Mouse (Mus musculus): ENCODE measurements around the gene Slc25a18. TPM values are rescaled to one million over a fixed set of nuclear protein-coding genes. Genes with fewer than 3 reads are reported as not detected.

Gene Slc25a18
- polyA plus RNA-seq, 1 experiment: 0.08 TPM

DNA sequence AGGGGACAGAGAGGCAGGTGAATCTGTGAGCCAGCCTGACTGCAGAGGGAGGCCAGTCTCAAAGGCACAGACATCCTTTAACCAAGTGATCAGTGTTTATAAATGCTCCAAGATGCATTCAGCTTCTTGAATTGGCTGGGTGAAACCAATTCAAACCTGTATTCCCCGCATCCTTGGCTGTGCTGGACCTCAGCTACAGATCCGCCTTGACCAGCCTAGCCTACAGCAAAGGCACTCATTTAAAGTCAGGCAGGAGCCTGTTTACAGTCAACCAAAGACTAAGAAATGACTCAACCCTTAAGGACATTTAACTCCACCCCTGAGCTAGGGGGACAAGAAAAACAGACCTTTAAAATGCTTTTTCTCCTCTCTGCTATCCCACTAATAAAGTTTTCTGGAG is 45.9 kb downstream of the Slc25a18 start:
- Histone ChIP-seq H3K4me3 (ENCODE audit: low read depth, low read length) (no peak overlapping the region), H3K4me1 (ENCODE audit: control insufficient read depth, insufficient read depth, insufficient read length, low read length) (peaks cover 3% of the 10 kb centered on the region; the same call in 1 of the 2 replicates), H3K27me3 (ENCODE audit: control insufficient read depth, insufficient read depth, low read length) (no peaks in the 10 kb centered on the region), H3K27ac (ENCODE audit: insufficient read depth, low read depth, low read length) (no peak overlapping the region), H3K36me3 (ENCODE audit: control insufficient read depth, insufficient read depth, low read length) (peaks cover 17% of the 10 kb centered on the region)
- TF ChIP-seq POLR2A (IDR thresholded peaks at IDR 0.05; ENCODE audit: low read depth, low read length): no peak
- no peak for TF ChIP-seq CTCF (IDR thresholded peaks at IDR 0.05; ENCODE audit: extremely low read depth, insufficient read length, insufficient replicate concordance, low read depth, low read length)
- WGBS: 82% methylated on average over 2 of the region's 2 CpGs

DNA sequence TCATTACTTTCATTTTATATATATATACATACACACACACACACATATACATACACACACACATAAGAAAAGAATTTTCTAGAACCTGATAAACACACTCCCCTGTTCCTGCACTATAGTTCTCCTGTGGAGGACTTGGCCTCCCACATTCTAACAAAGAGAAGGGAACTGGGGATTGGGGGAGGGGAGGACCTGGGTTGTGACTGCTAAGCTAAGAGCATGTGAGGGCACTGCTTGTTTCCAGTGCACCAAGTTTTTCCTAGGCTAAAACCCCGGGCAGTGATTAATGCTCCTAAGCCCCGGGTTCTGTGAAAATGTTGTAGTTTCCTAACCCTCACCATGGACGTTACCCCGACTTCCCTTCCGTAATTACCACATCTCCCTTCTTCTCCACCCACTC is 46.8 kb downstream of the Slc25a18 start:
- no peak for TF ChIP-seq POLR2A (IDR thresholded peaks at IDR 0.05; ENCODE audit: low read depth, low read length)
- no peak for TF ChIP-seq CTCF (IDR thresholded peaks at IDR 0.05; ENCODE audit: extremely low read depth, insufficient read length, insufficient replicate concordance, low read depth, low read length)
- no peak overlapping the region for H3K27ac ChIP-seq (ENCODE audit: insufficient read depth, low read depth, low read length)
- no peak overlapping the region for H3K4me3 ChIP-seq (ENCODE audit: low read depth, low read length)
- no peaks in the 10 kb centered on the region for H3K27me3 ChIP-seq (ENCODE audit: control insufficient read depth, insufficient read depth, low read length)
- WGBS: 74% methylated on average over 5 of the region's 5 CpGs
- peaks cover 17% of the 10 kb centered on the region for H3K36me3 ChIP-seq (ENCODE audit: control insufficient read depth, insufficient read depth, low read length)
- H3K4me1 ChIP-seq (ENCODE audit: control insufficient read depth, insufficient read depth, insufficient read length, low read length): peaks cover 3% of the 10 kb centered on the region; the same call in 1 of the 2 replicates

- peaks cover 3% of the 10 kb centered on the region; the same call in 1 of the 2 replicates for H3K4me1 ChIP-seq (ENCODE audit: control insufficient read depth, insufficient read depth, insufficient read length, low read length)
- WGBS: 71% methylated on average over 1 of the region's 1 CpGs
- peaks cover 17% of the 10 kb centered on the region for H3K36me3 ChIP-seq (ENCODE audit: control insufficient read depth, insufficient read depth, low read length)
- H3K4me3 ChIP-seq (ENCODE audit: low read depth, low read length): no peak overlapping the region
- H3K27me3 ChIP-seq (ENCODE audit: control insufficient read depth, insufficient read depth, low read length): no peaks in the 10 kb centered on the region
- no peak for TF ChIP-seq CTCF (IDR thresholded peaks at IDR 0.05; ENCODE audit: extremely low read depth, insufficient read length, insufficient replicate concordance, low read depth, low read length)
- TF ChIP-seq POLR2A (IDR thresholded peaks at IDR 0.05; ENCODE audit: low read depth, low read length): no peak
- H3K27ac ChIP-seq (ENCODE audit: insufficient read depth, low read depth, low read length): no peak overlapping the region
These were observed 47.6 kb downstream of the Slc25a18 start for GRCm38 (mm10) chr6:120820941-120821340.

GRCm38 (mm10) chr6:120821715-120822114 is 48.3 kb downstream of the Slc25a18 start:
- Histone ChIP-seq H3K27me3 (ENCODE audit: control insufficient read depth, insufficient read depth, low read length) (no peaks in the 10 kb centered on the region), H3K36me3 (ENCODE audit: control insufficient read depth, insufficient read depth, low read length) (peaks cover 17% of the 10 kb centered on the region), H3K27ac (ENCODE audit: insufficient read depth, low read depth, low read length) (no peak overlapping the region), H3K4me1 (ENCODE audit: control insufficient read depth, insufficient read depth, insufficient read length, low read length) (peaks cover 3% of the 10 kb centered on the region; the same call in 1 of the 2 replicates), H3K4me3 (ENCODE audit: low read depth, low read length) (peak overlapping the region; percentile 10; the same call in 1 of the 2 replicates)
- TF ChIP-seq POLR2A (IDR thresholded peaks at IDR 0.05; ENCODE audit: low read depth, low read length) (no peak), CTCF (IDR thresholded peaks at IDR 0.05; ENCODE audit: extremely low read depth, insufficient read length, insufficient replicate concordance, low read depth, low read length) (no peak)
- 21% methylated on average over 5 of the region's 5 CpGs for WGBS

- under 1% methylated on average over 41 of the region's 41 CpGs for WGBS
- no peaks in the 10 kb centered on the region for H3K27me3 ChIP-seq (ENCODE audit: control insufficient read depth, insufficient read depth, low read length)
- peaks cover 14% of the 10 kb centered on the region for H3K36me3 ChIP-seq (ENCODE audit: control insufficient read depth, insufficient read depth, low read length)
- TF ChIP-seq CTCF (IDR thresholded peaks at IDR 0.05; ENCODE audit: extremely low read depth, insufficient read length, insufficient replicate concordance, low read depth, low read length): no peak
- peak; percentile 94 for TF ChIP-seq POLR2A (IDR thresholded peaks at IDR 0.05; ENCODE audit: low read depth, low read length)
- peak within 1 kb of the TSS; percentile 73 for H3K4me3 ChIP-seq (ENCODE audit: low read depth, low read length)
- H3K4me1 ChIP-seq (ENCODE audit: control insufficient read depth, insufficient read depth, insufficient read length, low read length): peaks cover 3% of the 10 kb centered on the region; the same call in 1 of the 2 replicates
- H3K27ac ChIP-seq (ENCODE audit: insufficient read depth, low read depth, low read length): peak within 1 kb of the TSS; percentile 79
These were observed 49.0 kb downstream of the Slc25a18 start, which contains the start of gene Atp6v1e1 for GRCm38 (mm10) chr6:120822307-120822928. Atp6v1e1 (minus strand) TSS chr6:120822793.

DNA sequence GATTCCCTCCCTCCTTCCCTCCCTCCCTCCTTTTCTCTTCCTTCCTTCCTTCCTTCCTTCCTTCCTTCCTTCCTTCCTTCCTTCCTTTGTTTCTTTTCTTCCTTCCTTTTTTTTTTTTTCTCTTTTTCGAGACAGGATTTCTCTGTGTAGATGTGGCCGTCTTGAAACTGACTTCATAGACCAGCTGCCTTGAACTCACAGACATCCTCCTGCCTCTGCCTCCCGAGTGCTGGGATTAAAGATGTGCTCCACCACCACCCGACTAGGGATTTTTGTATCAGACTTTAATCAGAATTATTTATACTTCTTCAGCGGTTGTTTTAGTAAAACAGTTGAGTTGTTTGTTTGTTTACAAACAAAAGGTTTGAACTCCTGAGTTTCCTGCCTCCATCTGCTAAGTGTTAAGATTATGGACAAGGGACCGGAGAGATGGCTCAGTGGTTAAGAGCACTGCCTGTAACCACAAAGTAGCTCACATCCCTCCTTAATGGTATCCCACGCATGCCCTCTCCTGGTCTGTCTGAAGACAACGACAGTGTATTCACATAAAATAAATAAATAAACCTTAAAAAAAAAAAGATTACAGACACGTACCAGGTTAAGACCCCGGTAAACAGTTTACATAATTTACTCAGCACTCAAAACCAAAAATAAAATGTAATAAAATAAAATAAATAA is 49.7 kb downstream of the Slc25a18 start:
- TF ChIP-seq POLR2A (IDR thresholded peaks at IDR 0.05; ENCODE audit: low read depth, low read length) (no peak), CTCF (IDR thresholded peaks at IDR 0.05; ENCODE audit: extremely low read depth, insufficient read length, insufficient replicate concordance, low read depth, low read length) (no peak)
- peaks cover 7% of the 10 kb centered on the region for H3K36me3 ChIP-seq (ENCODE audit: control insufficient read depth, insufficient read depth, low read length)
- peak overlapping the region; percentile 58 for H3K27ac ChIP-seq (ENCODE audit: insufficient read depth, low read depth, low read length)
- H3K4me3 ChIP-seq (ENCODE audit: low read depth, low read length): peak overlapping the region; percentile 8; the same call in 1 of the 2 replicates
- WGBS: 52% methylated on average over 10 of the region's 10 CpGs
- H3K4me1 ChIP-seq (ENCODE audit: control insufficient read depth, insufficient read depth, insufficient read length, low read length): peaks cover 3% of the 10 kb centered on the region; the same call in 1 of the 2 replicates
- no peaks in the 10 kb centered on the region for H3K27me3 ChIP-seq (ENCODE audit: control insufficient read depth, insufficient read depth, low read length)

DNA sequence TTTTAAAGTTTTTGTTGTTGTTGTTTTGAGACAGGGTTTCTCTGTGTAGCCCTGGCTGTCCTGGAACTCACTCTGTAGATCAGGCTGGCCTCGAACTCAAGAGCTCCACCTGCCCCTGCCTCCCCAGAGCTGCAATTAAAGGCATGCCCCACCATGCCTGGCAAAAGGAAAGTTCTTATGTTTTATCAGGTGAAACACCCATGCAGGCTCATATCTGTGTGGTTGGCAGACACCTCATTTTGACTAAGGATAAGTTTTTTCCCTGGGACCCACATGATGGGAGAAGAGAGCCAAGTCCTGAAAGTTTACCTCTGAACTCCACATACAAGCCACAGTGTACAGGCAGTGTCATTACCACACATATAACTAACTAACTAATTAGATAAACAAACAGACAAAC is 56.7 kb downstream of the Slc25a18 start:
- 53% methylated on average over 1 of the region's 1 CpGs for WGBS
- H3K4me1 ChIP-seq (ENCODE audit: control insufficient read depth, insufficient read depth, insufficient read length, low read length): no peaks in the 10 kb centered on the region
- H3K27ac ChIP-seq (ENCODE audit: insufficient read depth, low read depth, low read length): no peak overlapping the region
- H3K4me3 ChIP-seq (ENCODE audit: low read depth, low read length): no peak overlapping the region
- H3K27me3 ChIP-seq (ENCODE audit: control insufficient read depth, insufficient read depth, low read length): no peaks in the 10 kb centered on the region
- no peak for TF ChIP-seq CTCF (IDR thresholded peaks at IDR 0.05; ENCODE audit: extremely low read depth, insufficient read length, insufficient replicate concordance, low read depth, low read length)
- TF ChIP-seq POLR2A (IDR thresholded peaks at IDR 0.05; ENCODE audit: low read depth, low read length): no peak
- no peaks in the 10 kb centered on the region for H3K36me3 ChIP-seq (ENCODE audit: control insufficient read depth, insufficient read depth, low read length)

Measured in small intestine, adult 2 months (tissue).